Mouse (Mus musculus): Measurements from ENCODE around the gene Cnpy1. TPM values are rescaled to one million over a fixed set of nuclear protein-coding genes. Genes with fewer than 3 reads are reported as not detected.
A peak's percentile ranks its signal among the peaks of the same experiment; 100 is the strongest.

Gene Cnpy1
- polyA plus RNA-seq, 1 experiment from 2014 or later, result 0.10 TPM

GRCm38 (mm10) chr5:28170892-28171291, 74.7 kb downstream of the Cnpy1 start:
- Histone ChIP-seq H3K36me3 (no peaks in the 10 kb centered on the region), H3K4me1 (replicated peaks) (peaks cover 16% of the 10 kb centered on the region), H3K4me2 (no peak overlapping the region), H3K9ac (no peak overlapping the region), H3K27me3 (replicated peaks) (peaks cover 89% of the 10 kb centered on the region), H3K9me3 (replicated peaks) (no peaks in the 10 kb centered on the region), H3K4me3 (no peak overlapping the region), H3K27ac (ENCODE audit: poor library complexity, severe bottlenecking) (no peak overlapping the region)
- under 1% methylated on average over 19 of the region's 19 CpGs for WGBS
- no peak for ATAC-seq (ENCODE audit: insufficient number of reproducible peaks, low FRiP score)

- Histone ChIP-seq H3K9ac (no peak overlapping the region), H3K27me3 (replicated peaks) (peaks cover 89% of the 10 kb centered on the region), H3K4me3 (no peak overlapping the region), H3K9me3 (replicated peaks) (no peaks in the 10 kb centered on the region), H3K4me1 (replicated peaks) (peaks cover 16% of the 10 kb centered on the region), H3K4me2 (no peak overlapping the region), H3K27ac (ENCODE audit: poor library complexity, severe bottlenecking) (no peak overlapping the region), H3K36me3 (no peaks in the 10 kb centered on the region)
- 8% methylated on average over 17 of the region's 17 CpGs for WGBS
- no peak for ATAC-seq (ENCODE audit: insufficient number of reproducible peaks, low FRiP score)
These were observed 75.5 kb downstream of the Cnpy1 start for GRCm38 (mm10) chr5:28170081-28170480.

DNA sequence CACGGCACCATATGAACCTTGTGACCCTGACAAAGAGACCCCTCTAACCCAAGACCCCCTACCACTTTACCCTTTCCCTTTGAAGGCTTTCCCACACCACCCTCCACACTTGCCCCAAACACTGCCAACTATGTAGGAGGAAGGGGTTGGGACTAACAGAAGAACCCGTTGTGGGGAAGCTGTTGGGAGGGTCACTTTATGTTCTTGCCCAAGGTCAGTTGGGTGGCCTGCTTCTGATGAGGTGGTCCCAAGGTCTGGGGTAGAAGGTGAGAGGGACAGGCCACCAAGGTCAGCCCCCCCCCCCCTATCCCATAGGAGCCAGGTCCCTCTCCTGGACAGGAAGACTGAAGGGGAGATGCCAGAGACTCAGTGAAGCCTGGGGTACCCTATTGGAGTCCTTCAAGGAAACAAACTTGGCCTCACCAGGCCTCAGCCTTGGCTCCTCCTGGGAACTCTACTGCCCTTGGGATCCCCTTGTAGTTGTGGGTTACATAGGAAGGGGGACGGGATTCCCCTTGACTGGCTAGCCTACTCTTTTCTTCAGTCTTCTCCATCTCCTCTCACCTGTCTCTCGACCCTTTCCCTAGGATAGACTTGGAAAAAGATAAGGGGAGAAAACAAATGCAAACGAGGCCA, 76.3 kb downstream of the Cnpy1 start:
- no peak for ATAC-seq (ENCODE audit: insufficient number of reproducible peaks, low FRiP score)
- H3K9ac ChIP-seq, result no peak overlapping the region
- no peaks in the 10 kb centered on the region for H3K9me3 ChIP-seq (replicated peaks)
- peaks cover 13% of the 10 kb centered on the region for H3K4me1 ChIP-seq (replicated peaks)
- no peak overlapping the region for H3K27ac ChIP-seq (ENCODE audit: poor library complexity, severe bottlenecking)
- H3K4me3 ChIP-seq, result no peak overlapping the region
- H3K4me2 ChIP-seq, result no peak overlapping the region
- H3K36me3 ChIP-seq, result no peaks in the 10 kb centered on the region
- H3K27me3 ChIP-seq (replicated peaks), result peaks cover 91% of the 10 kb centered on the region
- 6% methylated on average over 5 of the region's 5 CpGs for WGBS

DNA sequence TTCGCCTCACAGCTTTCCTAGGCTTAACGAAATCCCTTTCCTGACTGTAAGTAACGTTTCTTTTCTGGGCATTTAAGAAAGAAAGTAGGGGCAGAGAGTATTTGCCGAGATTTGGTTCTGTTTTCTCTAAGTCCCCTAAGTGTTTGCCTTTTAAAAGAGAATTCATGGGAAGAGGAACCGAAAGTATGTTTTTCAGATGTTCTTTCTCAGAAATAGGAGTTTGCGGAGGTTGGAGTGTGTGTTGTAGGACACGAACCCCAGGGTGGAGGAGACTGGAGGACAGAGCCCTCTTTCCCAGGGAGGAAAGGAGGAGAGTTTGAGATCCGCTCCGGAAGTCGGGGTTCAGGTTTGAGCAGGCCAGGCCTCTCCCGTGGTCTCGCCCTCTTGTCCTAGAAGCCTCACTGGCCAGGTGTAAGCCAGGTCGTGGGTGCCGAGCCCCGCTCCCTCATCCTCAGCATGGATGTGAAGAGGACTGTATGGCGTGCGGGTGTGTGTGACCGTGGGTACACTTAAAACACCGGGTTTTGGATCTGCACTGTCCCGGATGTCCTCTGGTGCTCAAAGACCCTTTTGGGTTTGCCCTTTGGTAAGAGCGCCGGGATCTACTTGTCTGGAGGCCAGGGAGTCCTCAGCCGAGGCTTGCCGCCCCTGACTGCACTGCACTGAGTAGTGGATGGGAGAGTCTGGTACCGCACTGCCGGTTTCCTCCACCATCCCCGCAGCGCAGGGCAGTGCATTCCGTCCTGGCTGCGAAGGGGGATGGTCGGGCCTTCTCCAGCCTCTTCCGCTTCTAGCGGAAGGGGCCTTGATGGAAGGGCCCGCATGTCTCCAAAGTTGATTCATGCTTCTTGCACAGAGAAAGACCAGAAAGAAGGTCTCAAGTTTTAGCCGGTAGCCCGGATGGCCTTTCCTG, 77.1 kb downstream of the Cnpy1 start:
- H3K27ac ChIP-seq (ENCODE audit: poor library complexity, severe bottlenecking), result no peak overlapping the region
- H3K9me3 ChIP-seq (replicated peaks), result no peaks in the 10 kb centered on the region
- no peaks in the 10 kb centered on the region for H3K36me3 ChIP-seq
- peak overlapping the region; percentile 12; the same call in 1 of the 2 replicates for H3K4me3 ChIP-seq
- no peak for ATAC-seq (ENCODE audit: insufficient number of reproducible peaks, low FRiP score)
- H3K27me3 ChIP-seq (replicated peaks), result peaks cover 91% of the 10 kb centered on the region
- no peak overlapping the region for H3K9ac ChIP-seq
- peaks cover 13% of the 10 kb centered on the region for H3K4me1 ChIP-seq (replicated peaks)
- peak overlapping the region; percentile 37; the same call in 1 of the 2 replicates for H3K4me2 ChIP-seq
- under 1% methylated on average over 36 of the region's 36 CpGs for WGBS

DNA sequence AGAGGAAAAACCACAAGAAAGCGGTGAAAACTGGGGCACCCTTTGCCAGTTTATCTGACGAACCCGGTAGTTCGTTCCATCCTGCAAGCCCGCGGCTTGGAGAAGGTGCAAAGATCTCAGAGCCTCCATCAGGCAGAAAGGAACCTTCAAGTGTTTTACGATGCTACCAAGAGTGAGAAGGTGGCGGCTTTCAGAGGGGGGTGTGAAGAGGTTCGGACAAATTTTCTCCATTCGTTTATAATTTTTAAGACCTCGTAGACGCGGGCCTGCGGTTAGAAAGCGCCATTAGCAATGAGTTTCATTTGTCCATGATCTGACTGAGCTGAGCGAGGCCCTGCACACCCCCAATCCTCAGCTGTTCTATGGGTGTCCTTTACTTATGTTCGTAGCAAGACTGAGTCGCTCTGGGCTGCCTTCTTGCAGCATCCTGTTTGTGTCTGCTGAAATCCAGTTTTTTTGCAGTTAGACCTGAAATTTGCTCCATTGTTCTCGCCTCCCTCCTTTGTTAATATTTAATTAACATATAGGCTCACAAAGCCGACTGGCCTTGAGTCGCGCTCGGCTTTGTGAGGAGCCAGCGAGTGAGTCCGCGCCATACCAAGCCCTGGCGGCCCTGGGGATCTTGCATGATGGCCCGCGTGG, 77.9 kb downstream of the Cnpy1 start:
- H3K4me2 ChIP-seq, result no peak overlapping the region
- ATAC-seq (ENCODE audit: insufficient number of reproducible peaks, low FRiP score), result no peak
- under 1% methylated on average over 29 of the region's 29 CpGs for WGBS
- peaks cover 91% of the 10 kb centered on the region for H3K27me3 ChIP-seq (replicated peaks)
- H3K4me1 ChIP-seq (replicated peaks), result peaks cover 13% of the 10 kb centered on the region
- no peak overlapping the region for H3K27ac ChIP-seq (ENCODE audit: poor library complexity, severe bottlenecking)
- no peaks in the 10 kb centered on the region for H3K9me3 ChIP-seq (replicated peaks)
- peak overlapping the region; percentile 12; the same call in 1 of the 2 replicates for H3K4me3 ChIP-seq
- H3K9ac ChIP-seq, result no peak overlapping the region
- H3K36me3 ChIP-seq, result no peaks in the 10 kb centered on the region

- Histone ChIP-seq H3K4me1 (replicated peaks) (peaks cover 20% of the 10 kb centered on the region), H3K36me3 (no peaks in the 10 kb centered on the region), H3K9ac (0 out of 2 replicates have a peak overlapping the region, but pooled peaks have one; percentile 31), H3K27ac (ENCODE audit: poor library complexity, severe bottlenecking) (no peak overlapping the region), H3K4me3 (peak overlapping the region; percentile 58), H3K9me3 (replicated peaks) (no peaks in the 10 kb centered on the region), H3K4me2 (peak overlapping the region; percentile 97), H3K27me3 (replicated peaks) (peaks cover 92% of the 10 kb centered on the region)
- no peak for ATAC-seq (ENCODE audit: insufficient number of reproducible peaks, low FRiP score)
- WGBS, result under 1% methylated on average over 111 of the region's 111 CpGs
These were observed 79.1 kb downstream of the Cnpy1 start for GRCm38 (mm10) chr5:28166256-28167231.

GRCm38 (mm10) chr5:28165358-28166255, 80.0 kb downstream of the Cnpy1 start, which contains the start of gene En2:
Gene En2 (plus strand): TSS chr5:28165694.
- WGBS, result 2% methylated on average over 111 of the region's 113 CpGs
- H3K4me1 ChIP-seq (replicated peaks), result peaks cover 20% of the 10 kb centered on the region
- H3K4me3 ChIP-seq, result peak within 1 kb of the TSS; percentile 58
- no peaks in the 10 kb centered on the region for H3K9me3 ChIP-seq (replicated peaks)
- no peak within 1 kb of the TSS for H3K27ac ChIP-seq (ENCODE audit: poor library complexity, severe bottlenecking)
- peak within 1 kb of the TSS; percentile 97 for H3K4me2 ChIP-seq
- H3K36me3 ChIP-seq, result no peaks in the 10 kb centered on the region
- peaks cover 93% of the 10 kb centered on the region for H3K27me3 ChIP-seq (replicated peaks)
- H3K9ac ChIP-seq, result 0 out of 2 replicates have a peak within 1 kb of the TSS, but pooled peaks have one; percentile 31
- peak; percentile 68 for ATAC-seq (ENCODE audit: insufficient number of reproducible peaks, low FRiP score)

DNA sequence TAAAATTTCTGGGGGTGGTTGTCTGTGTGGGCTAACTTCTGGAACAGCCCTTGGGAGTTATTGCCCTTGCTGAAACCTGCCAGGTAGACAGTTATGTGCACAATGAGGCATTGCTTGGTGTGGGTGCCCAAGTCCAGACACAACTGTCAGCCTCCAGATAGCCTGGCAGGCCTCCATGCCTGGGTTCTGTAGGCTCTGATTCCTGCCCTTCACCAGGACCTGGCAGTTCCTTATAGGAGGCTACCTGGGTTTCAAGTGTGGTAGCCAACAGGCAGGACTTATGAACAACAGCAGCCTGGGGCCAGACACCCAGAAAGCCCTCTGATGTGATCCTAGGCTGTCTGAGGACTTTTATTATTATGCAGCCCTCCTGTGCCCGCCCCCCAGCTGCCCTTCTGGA, 81.7 kb downstream of the Cnpy1 start:
- Histone ChIP-seq H3K9me3 (replicated peaks) (no peaks in the 10 kb centered on the region), H3K4me3 (no peak overlapping the region), H3K36me3 (no peaks in the 10 kb centered on the region), H3K4me1 (replicated peaks) (peaks cover 20% of the 10 kb centered on the region), H3K4me2 (no peak overlapping the region), H3K9ac (no peak overlapping the region), H3K27ac (ENCODE audit: poor library complexity, severe bottlenecking) (no peak overlapping the region), H3K27me3 (replicated peaks) (peaks cover 95% of the 10 kb centered on the region)
- no peak for ATAC-seq (ENCODE audit: insufficient number of reproducible peaks, low FRiP score)
- WGBS, result 4% methylated on average over 1 of the region's 1 CpGs

GRCm38 (mm10) chr5:28161938-28162402, 83.6 kb downstream of the Cnpy1 start:
- no peak for ATAC-seq (ENCODE audit: insufficient number of reproducible peaks, low FRiP score)
- Histone ChIP-seq H3K4me1 (replicated peaks) (peaks cover 27% of the 10 kb centered on the region), H3K27ac (ENCODE audit: poor library complexity, severe bottlenecking) (no peak overlapping the region), H3K9me3 (replicated peaks) (no peaks in the 10 kb centered on the region), H3K4me2 (peak overlapping the region; percentile 31; the same call in 1 of the 2 replicates), H3K27me3 (replicated peaks) (peaks cover 99% of the 10 kb centered on the region), H3K4me3 (peak overlapping the region; percentile 20; the same call in 1 of the 2 replicates), H3K9ac (no peak overlapping the region), H3K36me3 (no peaks in the 10 kb centered on the region)
- WGBS, result 1% methylated on average over 24 of the region's 24 CpGs

Measured in heart, embryonic 12.5 days (tissue).